31 mouse cellular contexts compared by ENCODE assay signal in genomic region chr11:108340293-108340692, GRCm38 (mm10). TPM values are rescaled to one million over a fixed set of nuclear protein-coding genes. Genes with fewer than 3 reads are reported as not detected.
"Had no signal": no experiment of that assay in that cellular context is flagged by ENCODE, and none has a peak within 500 bp of the region (broad histone marks: within the 10 kb centered on the region; RNA-seq: fewer than 3 reads in every experiment).

No protein-coding gene starts in this region.

- H3K9ac ChIP-seq: heart, embryonic 12.5 days; hindbrain, embryonic 12.5 days; hindbrain, embryonic 14.5 days; kidney, embryonic 15.5 days; limb, embryonic 12.5 days; liver, embryonic 13.5 days; liver, embryonic 15.5 days had no signal

- H3K9me3 ChIP-seq: heart, embryonic 10.5 days; heart, embryonic 12.5 days; hindbrain, embryonic 10.5 days; hindbrain, embryonic 12.5 days; kidney, embryonic 15.5 days; limb, embryonic 10.5 days; limb, embryonic 12.5 days; liver, embryonic 13.5 days; liver, embryonic 15.5 days had no signal

- H3K27ac ChIP-seq: heart, embryonic 10.5 days; hindbrain, embryonic 10.5 days; hindbrain, embryonic 12.5 days; hindbrain, embryonic 14.5 days; kidney, embryonic 15.5 days; kidney, postnatal 0 days; left cerebral cortex, adult 2 months; limb, embryonic 10.5 days; limb, embryonic 12.5 days; liver, embryonic 13.5 days; liver, embryonic 15.5 days had no signal

- H3K4me2 ChIP-seq: heart, embryonic 12.5 days; hindbrain, embryonic 12.5 days; kidney, embryonic 15.5 days; limb, embryonic 12.5 days; liver, embryonic 11.5 days; liver, embryonic 13.5 days; liver, embryonic 15.5 days had no signal

- H3K36me3 ChIP-seq: heart, embryonic 10.5 days; hindbrain, embryonic 10.5 days; hindbrain, embryonic 12.5 days; limb, embryonic 10.5 days; limb, embryonic 12.5 days; liver, embryonic 13.5 days; liver, embryonic 15.5 days had no signal

- H3K27me3 ChIP-seq: heart, embryonic 12.5 days; kidney, embryonic 15.5 days had no signal

- DNase-seq: gastrocnemius, adult 2 months; gastrocnemius, postnatal 10 days; gastrocnemius, postnatal 25 days; heart, adult 18-20 months; heart, postnatal 10 days; heart, postnatal 4 days; kidney, adult 11 months; kidney, adult 2 months; kidney, adult 9 months; kidney, postnatal 14 days; kidney, postnatal 36 days; liver; liver, embryonic 13.5 days had no signal

- ATAC-seq: hindbrain, embryonic 16.5 days; intestine, embryonic 16.5 days had no signal

- H3K4me3 ChIP-seq: gastrocnemius, adult 2 months; heart, embryonic 10.5 days; heart, embryonic 12.5 days; hindbrain, embryonic 10.5 days; hindbrain, embryonic 12.5 days; kidney, embryonic 15.5 days; limb, embryonic 10.5 days; limb, embryonic 12.5 days; liver, embryonic 13.5 days; liver, embryonic 15.5 days had no signal

RNA-seq across cellular contexts. Expression of gene Apoh, which starts 2.9 kb away (rescaled TPM):
- total RNA-seq: granulocyte monocyte progenitor cell, adult 5-6 weeks; heart, adult 8-10 months had no signal
- polyA plus RNA-seq: heart, embryonic 14.5 days; hindbrain, embryonic 10.5 days; intestine, embryonic 14.5 days; kidney, adult 2 months; limb, embryonic 10.5 days; limb, embryonic 12.5 days had no signal
